Comparison of ENCODE assay signal across 9 mouse cellular contexts in the genomic region with DNA sequence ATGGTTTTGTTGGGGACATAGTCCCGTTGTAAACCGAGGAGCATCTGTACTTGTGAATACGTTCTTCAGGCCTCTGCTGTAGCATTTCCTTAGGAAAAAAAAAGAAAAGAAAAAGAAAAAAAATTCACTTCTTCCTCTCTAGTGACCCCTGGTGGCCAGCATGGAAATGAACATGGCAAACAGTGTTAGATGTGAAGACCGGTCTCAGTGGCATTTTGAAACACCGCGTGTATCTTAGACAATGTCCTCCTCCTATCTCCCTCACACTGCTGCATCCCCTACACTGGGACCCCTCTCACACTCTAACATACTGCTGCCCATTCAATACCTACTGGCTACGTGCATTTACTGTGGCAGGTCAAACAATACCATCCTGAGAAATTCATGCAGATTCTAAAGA.
DNase-seq lines count a peak whose midpoint lies in the region; ATAC-seq lines count a peak whose summit lies in the region.
"Had no signal": no experiment of that assay in that cellular context is flagged by ENCODE, and none has a peak within 500 bp of the region (broad histone marks: within the 10 kb centered on the region; RNA-seq: fewer than 3 reads in every experiment).

No protein-coding gene starts in this region.

- no peaks in the 10 kb centered on the region for H3K9me3 ChIP-seq in intestine, embryonic 14.5 days (ENCODE audit: control insufficient read depth, low read length)
- H3K9me3 ChIP-seq in intestine, embryonic 16.5 days (ENCODE audit: control insufficient read depth, low read length), result no peaks in the 10 kb centered on the region
- no peaks in the 10 kb centered on the region for H3K9me3 ChIP-seq in forebrain, embryonic 10.5 days
- H3K9me3 ChIP-seq: liver, embryonic 13.5 days had no signal

- peak; percentile 68 for DNase-seq in intestine, embryonic 14.5 days (ENCODE audit: low spot score)
- peak; percentile 38 for DNase-seq in urinary bladder, postnatal 14 days (ENCODE audit: low spot score)
- DNase-seq in urinary bladder, postnatal 36 days (ENCODE audit: low spot score in 2 of 2), result no peak
- DNase-seq in forebrain, embryonic 10.5 days (ENCODE audit: extremely low spot score, low spot score), result peak; percentile 43
- DNase-seq in cerebellum, adult 11-12 months, result no peak
- no peak for DNase-seq in layer of hippocampus, adult 11-12 months (ENCODE audit: low spot score)
- DNase-seq: liver, embryonic 13.5 days had no signal

- no peaks in the 10 kb centered on the region for H3K27me3 ChIP-seq in intestine, embryonic 14.5 days (replicated peaks; ENCODE audit: control insufficient read depth, insufficient read depth, low read length)
- H3K27me3 ChIP-seq in intestine, embryonic 16.5 days (replicated peaks; ENCODE audit: control insufficient read depth, insufficient read depth, low read length), result no peaks in the 10 kb centered on the region
- H3K27me3 ChIP-seq in forebrain, embryonic 10.5 days (ENCODE audit: poor library complexity, severe bottlenecking), result peaks cover 13% of the 10 kb centered on the region; the same call in 1 of the 2 replicates
- H3K27me3 ChIP-seq: liver, embryonic 13.5 days had no signal

- H3K4me3 ChIP-seq in intestine, embryonic 14.5 days (ENCODE audit: low read depth, low read length), result no peak overlapping the region
- no peak overlapping the region for H3K4me3 ChIP-seq in intestine, embryonic 16.5 days (ENCODE audit: low read length)
- H3K4me3 ChIP-seq in forebrain, embryonic 10.5 days, result no peak overlapping the region
- H3K4me3 ChIP-seq: liver, embryonic 13.5 days had no signal

- ATAC-seq in intestine, embryonic 14.5 days (replicated peaks; ENCODE audit: low FRiP score, low TSS enrichment, low read depth), result 0 out of 2 replicates have a peak, but pooled peaks have one; percentile 77
- ATAC-seq in intestine, embryonic 16.5 days, result no peak
- ATAC-seq in megakaryocyte, adult 5-6 weeks (ENCODE audit: poor library complexity, severe bottlenecking), result peak; percentile 38; the same call in 1 of the 2 replicates

- 0 out of 2 replicates have a peak overlapping the region, but pooled peaks have one; percentile 22 for H3K27ac ChIP-seq in intestine, embryonic 14.5 days (ENCODE audit: low read depth)
- no peak overlapping the region for H3K27ac ChIP-seq in intestine, embryonic 16.5 days (ENCODE audit: low read length)
- peak overlapping the region; percentile 71 for H3K27ac ChIP-seq in forebrain, embryonic 10.5 days
- H3K27ac ChIP-seq: liver, embryonic 13.5 days had no signal

- 17% methylated on average over 7 of the region's 7 CpGs for WGBS in intestine, embryonic 14.5 days
- WGBS in intestine, embryonic 16.5 days, result 24% methylated on average over 7 of the region's 7 CpGs
- 31% methylated on average over 7 of the region's 7 CpGs for WGBS in forebrain, embryonic 10.5 days

- peaks cover 8% of the 10 kb centered on the region; the same call in 1 of the 2 replicates for H3K4me1 ChIP-seq in intestine, embryonic 14.5 days (replicated peaks; ENCODE audit: control insufficient read depth, insufficient read depth, low read length)
- no peaks in the 10 kb centered on the region for H3K4me1 ChIP-seq in intestine, embryonic 16.5 days (ENCODE audit: control insufficient read depth, insufficient read depth, low read length)
- H3K4me1 ChIP-seq in forebrain, embryonic 10.5 days, result peaks cover 24% of the 10 kb centered on the region
- H3K4me1 ChIP-seq: liver, embryonic 13.5 days had no signal

- no peak overlapping the region for H3K4me2 ChIP-seq in intestine, embryonic 14.5 days (ENCODE audit: low read length)
- H3K4me2 ChIP-seq in intestine, embryonic 16.5 days (ENCODE audit: low read depth, low read length), result no peak overlapping the region
- H3K4me2 ChIP-seq: liver, embryonic 13.5 days had no signal

- H3K9ac ChIP-seq in intestine, embryonic 14.5 days (ENCODE audit: low read length), result no peak overlapping the region
- H3K9ac ChIP-seq in intestine, embryonic 16.5 days (ENCODE audit: low read depth, low read length), result no peak overlapping the region
- H3K9ac ChIP-seq: liver, embryonic 13.5 days had no signal

- H3K36me3 ChIP-seq in intestine, embryonic 14.5 days (ENCODE audit: control insufficient read depth, insufficient read depth, low read length), result no peaks in the 10 kb centered on the region
- H3K36me3 ChIP-seq in intestine, embryonic 16.5 days (ENCODE audit: control insufficient read depth, insufficient read depth, low read length), result no peaks in the 10 kb centered on the region
- no peaks in the 10 kb centered on the region for H3K36me3 ChIP-seq in forebrain, embryonic 10.5 days (replicated peaks)
- H3K36me3 ChIP-seq: liver, embryonic 13.5 days had no signal

Comparison
In these comparisons a context has a peak if more than half of its experiments do, and no peak if none do; other contexts are left out.
1. DNase-seq: peak in intestine, embryonic 14.5 days (single experiment), urinary bladder, postnatal 14 days (single experiment) and forebrain, embryonic 10.5 days (single experiment); none in urinary bladder, postnatal 36 days (0 of 2), cerebellum, adult 11-12 months (single experiment) and layer of hippocampus, adult 11-12 months (single experiment).